Mouse (Mus musculus) CD4-positive, CD25-positive, alpha-beta regulatory T cell, adult 4 months (primary cell): ENCODE data around the gene G6pc3. TPM values are rescaled to one million over a fixed set of nuclear protein-coding genes. Genes with fewer than 3 reads are reported as not detected.
"Not testable (repeated sequence)": the region's sequence is repeated elsewhere in the genome, so short reads cannot be mapped to it uniquely, and the experiment has no call there.

ENCODE experiments used
- ATAC-seq: one replicate; pipeline ENCODE4 v1.8.0; 2017
- polyA plus RNA-seq, 2 experiments: library from polyadenylated mRNA; unstranded; fragments of 100-300 nt; shearing (Covaris generic); gene quantifications; one replicate each; pipeline ENCODE4 v1.2.1; 2017

The G6pc3 gene
- 10 to 100 TPM; 29.1 to 53.9 TPM for polyA plus RNA-seq

- peak; percentile 61 for ATAC-seq
Observed at GRCm38 (mm10) chr11:102189461-102190436, at the start of gene G6pc3. Gene G6pc3, plus strand, starts transcription at chr11:102189620.

GRCm38 (mm10) chr11:102140508-102140907 lies 48.9 kb upstream of the G6pc3 start:
- ATAC-seq: peak; percentile 58

GRCm38 (mm10) chr11:102142355-102142754 lies 47.1 kb upstream of the G6pc3 start:
- ATAC-seq: no peak

GRCm38 (mm10) chr11:102144957-102145470 lies 44.4 kb upstream of the G6pc3 start:
- no peak for ATAC-seq

- ATAC-seq: no peak
Observed at GRCm38 (mm10) chr11:102145471-102146001, 43.9 kb upstream of the G6pc3 start, which contains the start of gene Nags. Gene Nags, plus strand, starts transcription at chr11:102145513.

GRCm38 (mm10) chr11:102146005-102146404 lies 43.4 kb upstream of the G6pc3 start:
- no peak for ATAC-seq

GRCm38 (mm10) chr11:102146531-102146930 lies 42.9 kb upstream of the G6pc3 start:
- ATAC-seq: no peak

GRCm38 (mm10) chr11:102147213-102147989 lies 42.0 kb upstream of the G6pc3 start:
- no peak for ATAC-seq

- peak; percentile 61 for ATAC-seq
Observed at GRCm38 (mm10) chr11:102156039-102156785, 33.2 kb upstream of the G6pc3 start, which contains the start of gene Tmem101. Gene Tmem101, minus strand, starts transcription at chr11:102156404.

GRCm38 (mm10) chr11:102156786-102157089 lies 32.7 kb upstream of the G6pc3 start:
- no peak for ATAC-seq

GRCm38 (mm10) chr11:102158024-102158423 lies 31.4 kb upstream of the G6pc3 start:
- ATAC-seq: not testable (repeated sequence)

GRCm38 (mm10) chr11:102159781-102160180 lies 29.6 kb upstream of the G6pc3 start:
- no peak for ATAC-seq

GRCm38 (mm10) chr11:102165971-102166722 lies 23.3 kb upstream of the G6pc3 start:
- no peak for ATAC-seq

- ATAC-seq: no peak
Observed at GRCm38 (mm10) chr11:102167539-102167938, 21.9 kb upstream of the G6pc3 start.

GRCm38 (mm10) chr11:102168689-102169088 lies 20.7 kb upstream of the G6pc3 start:
- no peak for ATAC-seq

GRCm38 (mm10) chr11:102179836-102180235 lies 9.6 kb upstream of the G6pc3 start:
- ATAC-seq: no peak

GRCm38 (mm10) chr11:102184253-102184645 lies 5.2 kb upstream of the G6pc3 start:
- no peak for ATAC-seq

GRCm38 (mm10) chr11:102184646-102185495 lies 4.5 kb upstream of the G6pc3 start, which contains the start of gene Lsm12:
Gene Lsm12, minus strand, starts transcription at chr11:102185296.
- peak; percentile 86 for ATAC-seq

GRCm38 (mm10) chr11:102185677-102186076 lies 3.7 kb upstream of the G6pc3 start:
- ATAC-seq: no peak

GRCm38 (mm10) chr11:102186235-102186634 lies 3.2 kb upstream of the G6pc3 start:
- no peak for ATAC-seq
